Mouse (Mus musculus) WW6 (cell line): ENCODE measurements at regions not wholly inside any gene's neighbourhood (a gene's known extent, or its start where the extent isn't known, plus 50 kb on each side); places are given as distances from the start of the nearest gene placed in this dataset.
A peak's percentile ranks its signal among the peaks of the same experiment; 100 is the strongest.

ENCODE experiments used
- DNase-seq: peaks from one replicate; pipeline ENCODE4 v3.0.0-alpha.2; 2013; ENCODE audit warnings: low read depth, low spot score

DNA sequence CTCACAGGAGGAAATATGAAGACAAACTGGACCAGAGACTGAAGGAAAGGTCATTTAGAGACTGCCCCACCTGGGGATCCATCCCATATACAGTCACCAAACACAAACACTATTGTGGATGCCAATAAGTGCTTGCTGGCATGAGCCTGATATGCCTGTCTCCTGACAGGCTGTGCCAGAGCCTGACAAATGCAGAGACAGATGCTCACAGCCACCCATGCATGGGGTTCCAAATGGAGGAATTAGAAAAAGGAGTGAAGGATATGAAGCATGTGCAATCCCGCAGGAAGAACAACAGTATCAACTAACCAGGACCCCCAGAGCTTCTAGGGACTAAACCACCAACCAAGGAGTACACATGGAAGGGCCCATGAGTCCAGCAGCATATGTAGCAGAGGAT is 505.9 kb downstream of the Gm6685 start:
- no peak for DNase-seq

DNA sequence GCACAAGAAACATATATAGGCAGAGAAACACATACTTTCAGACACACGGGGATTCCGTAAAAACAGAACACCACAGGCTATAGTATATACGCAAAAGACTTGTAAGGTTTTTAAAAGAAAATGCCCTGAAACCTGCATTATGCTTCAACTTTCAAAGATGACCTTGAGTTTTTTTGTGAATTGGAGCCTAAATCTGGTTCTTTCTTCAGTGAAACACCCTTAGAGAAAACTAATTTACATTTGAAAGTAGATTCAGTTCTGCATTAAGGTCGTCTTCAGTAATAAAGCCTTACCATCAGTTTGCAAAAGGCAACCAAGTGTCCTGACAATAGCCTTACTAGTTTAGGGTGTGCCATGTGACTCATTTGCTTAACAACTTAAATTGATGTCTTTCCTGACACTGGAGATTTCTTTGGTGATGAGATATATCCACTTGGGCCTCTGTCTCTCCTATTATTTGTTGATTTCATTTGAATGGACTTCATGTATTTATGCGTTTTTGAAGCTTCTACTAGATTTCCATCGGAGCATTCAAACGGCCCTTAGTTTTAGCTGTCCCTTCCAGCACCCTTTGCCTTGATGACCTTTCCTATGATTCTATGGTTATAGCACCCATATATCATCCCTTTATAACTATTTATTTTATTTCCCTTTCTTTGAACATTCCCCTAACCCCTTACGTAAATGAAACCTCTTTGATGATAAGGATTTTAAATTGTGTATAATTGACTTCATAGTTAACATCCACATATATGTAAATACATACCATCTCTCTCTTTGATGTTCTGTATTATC is 539.6 kb downstream of the Gm6685 start:
- peak; percentile 45 for DNase-seq

DNA sequence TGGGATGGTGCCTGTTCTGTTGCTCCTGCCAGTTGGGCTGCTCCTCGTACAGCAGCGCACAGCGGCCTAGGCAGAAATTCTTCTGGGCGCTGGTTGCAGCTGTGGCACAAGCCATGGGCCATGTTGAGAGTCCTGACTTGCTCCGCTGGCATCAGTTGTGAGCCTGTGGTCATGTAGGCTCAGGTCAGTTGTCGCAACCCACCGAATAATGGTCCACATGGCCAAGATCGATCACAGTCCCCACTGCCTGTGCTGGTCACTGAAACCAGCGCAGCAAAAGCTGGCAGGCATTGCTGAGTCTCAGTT is 585.8 kb downstream of the Gm6685 start:
- DNase-seq = no peak

DNA sequence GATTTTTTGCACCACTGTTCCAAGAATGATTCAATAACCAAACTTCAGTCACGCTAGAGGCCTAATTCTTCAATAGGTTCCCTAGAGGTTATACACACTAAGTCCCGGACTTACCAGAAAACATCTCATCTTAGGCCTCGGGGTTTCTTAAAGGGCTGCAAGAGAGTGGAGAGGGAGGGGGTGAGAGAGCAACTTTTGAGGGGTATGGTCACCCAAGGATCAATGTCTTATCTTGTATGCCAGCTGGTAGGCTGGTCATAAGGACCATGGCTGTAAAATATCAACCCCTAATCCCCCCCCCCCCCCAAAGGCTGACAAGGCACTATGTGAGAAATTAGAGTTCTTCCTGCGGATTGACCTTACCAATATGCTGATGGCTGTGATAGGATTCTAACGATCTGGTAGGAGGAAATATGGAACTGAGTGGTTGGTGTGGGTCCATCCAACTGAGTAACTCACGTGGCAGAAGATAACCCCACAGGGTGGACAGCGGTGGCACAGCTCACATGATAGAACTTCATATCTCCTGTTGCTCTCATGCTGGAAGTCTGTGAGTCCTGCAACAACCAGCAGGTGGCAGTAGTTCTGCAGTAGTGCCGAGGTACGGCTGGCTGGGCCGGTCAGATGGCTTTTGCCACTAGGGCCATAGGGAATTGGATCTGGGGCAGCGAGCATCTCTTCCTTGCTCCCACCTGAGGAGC is 586.3 kb downstream of the Gm6685 start:
- peak; percentile 75 for DNase-seq

DNA sequence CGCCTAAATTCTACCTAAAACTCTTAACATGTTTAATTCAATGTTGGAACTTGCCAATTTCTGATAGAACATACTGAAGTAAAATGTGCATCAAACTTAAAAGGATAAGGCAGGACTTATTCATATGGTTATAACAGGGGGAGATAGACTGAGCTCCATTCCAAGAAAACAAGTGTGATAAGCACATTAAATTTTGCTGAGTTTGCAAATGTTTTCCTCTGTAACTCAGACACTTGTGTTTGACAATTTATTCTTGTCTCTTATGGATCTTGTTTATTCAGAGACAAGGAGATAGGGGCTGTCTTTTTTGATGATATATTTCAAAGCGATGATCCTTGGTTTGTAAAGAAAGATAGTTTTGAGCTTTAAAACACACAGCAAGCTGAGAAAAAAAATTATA is 613.6 kb downstream of the Gm6685 start:
- DNase-seq = no peak

DNA sequence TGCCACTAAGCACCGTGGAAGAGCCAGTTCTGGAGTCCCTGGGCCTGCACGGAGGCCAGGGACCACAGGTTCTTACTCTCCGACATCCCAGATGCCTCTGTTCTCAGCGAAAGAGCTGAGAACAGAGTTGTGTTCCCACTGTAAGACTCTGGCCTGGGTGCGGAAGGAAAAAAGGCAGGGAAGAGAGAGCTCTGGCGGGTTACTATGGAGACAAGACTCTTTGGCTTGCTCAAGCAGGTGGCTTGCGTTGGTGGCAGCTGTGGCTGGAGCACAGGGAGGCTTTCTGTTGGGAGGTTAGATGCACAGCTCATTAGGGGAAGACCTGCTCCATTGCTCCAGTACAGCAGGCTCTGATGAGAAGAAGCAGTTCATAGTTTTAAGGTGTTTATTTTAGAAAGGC is 618.3 kb downstream of the Gm6685 start:
- peak; percentile 16 for DNase-seq

DNA sequence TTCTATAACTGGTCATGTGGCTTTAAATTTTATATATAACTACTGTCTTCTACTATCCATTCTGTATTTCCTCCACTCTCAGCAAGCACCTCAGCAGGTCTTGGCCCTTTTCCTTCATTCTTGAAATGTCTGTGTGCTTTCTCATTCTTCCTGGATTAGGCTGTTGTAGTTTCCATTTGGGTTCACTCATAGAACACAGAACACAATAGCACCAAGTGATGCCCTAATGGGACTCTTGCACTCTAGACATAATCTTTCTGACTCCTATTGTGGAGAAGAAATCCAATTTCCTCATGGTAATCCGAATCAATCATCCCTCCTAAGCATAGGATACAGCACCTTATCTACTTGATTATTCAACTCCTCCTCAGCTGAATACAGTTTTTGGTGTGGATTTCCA is 667.2 kb downstream of the Gm6685 start:
- no peak for DNase-seq
